Mouse (Mus musculus): ENCODE measurements around the gene Iqgap1. TPM values are rescaled to one million over a fixed set of nuclear protein-coding genes. Genes with fewer than 3 reads are reported as not detected.

Iqgap1 gene
- total RNA-seq (2021), result 10 to 100 TPM; 28.8 to 37.8 TPM
- long read RNA-seq, full-length matches to known transcripts, result 4 of 5 reads
- long read RNA-seq, partial matches to known transcripts, result 1 of 5 reads
- long read RNA-seq, other reads (novel, unspliced or antisense), result 0 of 5 reads

GRCm38 (mm10) chr7:80825843-80826403, at the start of gene Iqgap1:
TSS of gene Iqgap1 (minus strand) at chr7:80825974.
- DNase-seq (ENCODE audit: low spot score in 2 of 2), result no peak

- no peak for DNase-seq (ENCODE audit: low spot score in 2 of 2)
Observed at GRCm38 (mm10) chr7:80873631-80874030, 47.9 kb upstream of the Iqgap1 start.

GRCm38 (mm10) chr7:80873038-80873437, 47.3 kb upstream of the Iqgap1 start:
- DNase-seq (ENCODE audit: low spot score in 2 of 2), result no peak

GRCm38 (mm10) chr7:80868686-80869085, 42.9 kb upstream of the Iqgap1 start:
- DNase-seq (ENCODE audit: low spot score in 2 of 2), result no peak

- DNase-seq (ENCODE audit: low spot score in 2 of 2), result no peak
Observed at GRCm38 (mm10) chr7:80866514-80867147, 40.9 kb upstream of the Iqgap1 start.

GRCm38 (mm10) chr7:80865521-80865920, 39.7 kb upstream of the Iqgap1 start:
- no peak for DNase-seq (ENCODE audit: low spot score in 2 of 2)

- no peak for DNase-seq (ENCODE audit: low spot score in 2 of 2)
Observed at GRCm38 (mm10) chr7:80864831-80865230, 39.1 kb upstream of the Iqgap1 start.

- no peak for DNase-seq (ENCODE audit: low spot score in 2 of 2)
Observed at GRCm38 (mm10) chr7:80864151-80864550, 38.4 kb upstream of the Iqgap1 start.

- DNase-seq (ENCODE audit: low spot score in 2 of 2), result no peak
Observed at GRCm38 (mm10) chr7:80863520-80863919, 37.7 kb upstream of the Iqgap1 start.

- no peak for DNase-seq (ENCODE audit: low spot score in 2 of 2)
Observed at GRCm38 (mm10) chr7:80862475-80862874, 36.7 kb upstream of the Iqgap1 start.

GRCm38 (mm10) chr7:80860729-80861274, 35.0 kb upstream of the Iqgap1 start, which contains the start of gene Zscan2:
TSS of gene Zscan2 (plus strand) at chr7:80860920.
- DNase-seq (ENCODE audit: low spot score in 2 of 2), result peak; percentile 85 to 88

- peak; percentile 41 to 52 for DNase-seq (ENCODE audit: low spot score in 2 of 2)
Observed at GRCm38 (mm10) chr7:80860227-80860626, 34.5 kb upstream of the Iqgap1 start.

- peak; percentile 85 to 86 for DNase-seq (ENCODE audit: low spot score in 2 of 2)
Observed at GRCm38 (mm10) chr7:80857181-80857580, 31.4 kb upstream of the Iqgap1 start.

GRCm38 (mm10) chr7:80855316-80855715, 29.5 kb upstream of the Iqgap1 start:
- peak; percentile 42 to 56 for DNase-seq (ENCODE audit: low spot score in 2 of 2)

GRCm38 (mm10) chr7:80853218-80853617, 27.4 kb upstream of the Iqgap1 start:
- no peak for DNase-seq (ENCODE audit: low spot score in 2 of 2)

GRCm38 (mm10) chr7:80850520-80850919, 24.7 kb upstream of the Iqgap1 start:
- DNase-seq (ENCODE audit: low spot score in 2 of 2), result no peak

GRCm38 (mm10) chr7:80849710-80850109, 23.9 kb upstream of the Iqgap1 start:
- DNase-seq (ENCODE audit: low spot score in 2 of 2), result peak in 1 of 2 experiments; percentile 46

- no peak for DNase-seq (ENCODE audit: low spot score in 2 of 2)
Observed at GRCm38 (mm10) chr7:80849267-80849666, 23.5 kb upstream of the Iqgap1 start.

GRCm38 (mm10) chr7:80846709-80847108, 20.9 kb upstream of the Iqgap1 start:
- no peak for DNase-seq (ENCODE audit: low spot score in 2 of 2)

- DNase-seq (ENCODE audit: low spot score in 2 of 2), result no peak
Observed at GRCm38 (mm10) chr7:80846280-80846678, 20.5 kb upstream of the Iqgap1 start.

GRCm38 (mm10) chr7:80845621-80846279, 20.0 kb upstream of the Iqgap1 start:
- no peak for DNase-seq (ENCODE audit: low spot score in 2 of 2)

GRCm38 (mm10) chr7:80844691-80845090, 18.9 kb upstream of the Iqgap1 start:
- no peak for DNase-seq (ENCODE audit: low spot score in 2 of 2)
